Mouse (Mus musculus) right cerebral cortex, postnatal 36 days (tissue): ENCODE measurements at regions not wholly inside any gene's neighbourhood (a gene's known extent, or its start where the extent isn't known, plus 50 kb on each side); places are given as distances from the start of the nearest gene placed in this dataset.

Experiments used
- DNase-seq, 2 experiments: peaks; one replicate each; pipeline ENCODE4 v3.0.0; 2022; ENCODE audit warnings: low spot score in 2 of 2, mixed read lengths in 1 of 2

- no peak for DNase-seq
These were observed 745.9 kb downstream of the Tmem182 start for GRCm38 (mm10) chr1:41551271-41551670.

- no peak for DNase-seq
These were observed 750.2 kb downstream of the Tmem182 start for GRCm38 (mm10) chr1:41555607-41556006.

GRCm38 (mm10) chr1:41559101-41559665, 753.8 kb downstream of the Tmem182 start:
- no peak for DNase-seq

- no peak for DNase-seq
These were observed 754.6 kb downstream of the Tmem182 start for GRCm38 (mm10) chr1:41559991-41560390.

GRCm38 (mm10) chr1:41603471-41603870, 798.1 kb downstream of the Tmem182 start:
- no peak for DNase-seq

GRCm38 (mm10) chr1:41604996-41605747, 799.8 kb downstream of the Tmem182 start:
- no peak for DNase-seq

GRCm38 (mm10) chr1:41605748-41606131, 800.3 kb downstream of the Tmem182 start:
- DNase-seq = no peak

GRCm38 (mm10) chr1:41610783-41611182, 805.4 kb downstream of the Tmem182 start:
- no peak for DNase-seq

GRCm38 (mm10) chr1:41651804-41652203, 846.4 kb downstream of the Tmem182 start:
- DNase-seq = no peak

GRCm38 (mm10) chr1:41652210-41652609, 846.8 kb downstream of the Tmem182 start:
- DNase-seq = no peak

GRCm38 (mm10) chr1:41652646-41653427, 847.4 kb downstream of the Tmem182 start:
- DNase-seq = peak in 1 of 2 experiments; percentile 30

GRCm38 (mm10) chr1:41674086-41674485, 868.7 kb downstream of the Tmem182 start:
- DNase-seq = no peak

- no peak for DNase-seq
These were observed 869.9 kb downstream of the Tmem182 start for GRCm38 (mm10) chr1:41675345-41675744.

- no peak for DNase-seq
These were observed 900.3 kb downstream of the Tmem182 start for GRCm38 (mm10) chr1:41705692-41706091.

GRCm38 (mm10) chr1:41742644-41743331, 937.4 kb downstream of the Tmem182 start:
- no peak for DNase-seq

- DNase-seq = no peak
These were observed 937.9 kb downstream of the Tmem182 start for GRCm38 (mm10) chr1:41743332-41743710.

- no peak for DNase-seq
These were observed 939.1 kb downstream of the Tmem182 start for GRCm38 (mm10) chr1:41744531-41744930.

GRCm38 (mm10) chr1:41759366-41759765, 936.2 kb upstream of the Pou3f3 start:
- no peak for DNase-seq
